Mouse (Mus musculus) brain, embryonic 14.5 days (tissue): ENCODE results near the gene Scn3b.

ENCODE experiments used
- CTCF ChIP-seq: fragments of 200-500 bp; IDR thresholded peaks from 2 replicates; pipeline ENCODE4 v1.5.1; 2012; ENCODE audit warnings: inconsistent platforms, mild to moderate bottlenecking, moderate library complexity, borderline replicate concordance; ENCODE audit not compliant: insufficient read depth, insufficient read length; ENCODE audit errors: extremely low read depth
- POLR2A ChIP-seq: fragments of 200-500 bp; IDR thresholded peaks from 2 replicates; pipeline ENCODE4 v1.6.1; 2012; ENCODE audit warnings: mild to moderate bottlenecking, inconsistent platforms, borderline replicate concordance; ENCODE audit not compliant: poor library complexity, insufficient read depth, insufficient read length, severe bottlenecking; ENCODE audit errors: extremely low read depth

GRCm38 (mm10) chr9:40279438-40279837 is 10.4 kb downstream of the Scn3b start:
- TF ChIP-seq CTCF = no peak
- TF ChIP-seq POLR2A = no peak
